Mouse (Mus musculus): ENCODE measurements around the gene Ddx5.

DNA sequence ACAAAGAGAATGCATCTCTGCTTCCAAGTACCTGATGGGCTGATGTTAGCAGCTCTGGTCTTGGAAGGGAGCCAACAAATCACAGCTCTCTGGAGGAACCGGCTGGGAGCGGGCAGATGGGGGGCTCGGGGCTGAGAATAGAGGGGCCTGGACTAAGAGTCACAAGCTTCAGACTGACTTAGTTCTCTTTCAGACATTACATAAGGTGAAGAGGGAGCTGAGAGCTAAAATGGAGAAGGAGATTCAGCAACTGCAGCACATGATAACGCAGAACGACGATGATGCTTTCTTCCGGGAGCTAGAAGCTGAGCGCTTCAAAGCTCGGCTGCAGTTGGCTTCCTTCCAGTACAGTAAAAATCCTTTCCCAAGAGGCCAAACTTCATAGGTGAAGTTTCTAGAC, 29.4 kb upstream of the Ddx5 start:
- TF ChIP-seq CTCF (IDR thresholded peaks at IDR 0.05; ENCODE audit: low read depth): no peak
- no peak for TF ChIP-seq EP300 (IDR thresholded peaks at IDR 0.05; ENCODE audit: low read depth)

All from heart, postnatal 0 days (tissue).